Mouse (Mus musculus) MEL (cell line): ENCODE data around the gene Mob2. TPM values are rescaled to one million over a fixed set of nuclear protein-coding genes. Genes with fewer than 3 reads are reported as not detected.

ENCODE experiments used
- DNase-seq: peaks from one replicate; pipeline ENCODE4 v3.0.0; 2011; ENCODE audit warnings: low read depth, low spot score
- H3K27ac ChIP-seq: 2 replicates; pipeline ENCODE4 v1.5.1; 2012; ENCODE audit warnings: low read depth, mild to moderate bottlenecking, control low read depth, low read length, moderate library complexity; ENCODE audit not compliant: control insufficient read depth
- H3K27me3 ChIP-seq, 2 experiments: fragments of 150-350 bp in 1 of 2; sonication (generic) in 1 of 2; 2 replicates each; pipeline ENCODE4 v1.6.1; 2012; ENCODE audit warnings: low read length in 2 of 2, mild to moderate bottlenecking in 2 of 2, improper control_type of control experiment in 1 of 2, moderate library complexity in 1 of 2; ENCODE audit not compliant: insufficient read depth in 2 of 2, control insufficient read depth in 1 of 2
- H3K36me3 ChIP-seq, 2 experiments: 2 replicates each; pipeline ENCODE4 v1.6.1; 2012 to 2014; ENCODE audit warnings: low read length in 2 of 2, improper control_type of control experiment in 1 of 2, inconsistent platforms in 1 of 2, mild to moderate bottlenecking in 1 of 2; ENCODE audit not compliant: insufficient read depth in 2 of 2, control insufficient read depth in 1 of 2
- H3K4me1 ChIP-seq, 2 experiments: fragments of 150-350 bp in 1 of 2; sonication (generic) in 1 of 2; 2 replicates each; pipeline ENCODE4 v1.6.1; 2012; ENCODE audit warnings: low read length in 2 of 2, improper control_type of control experiment in 1 of 2, mild to moderate bottlenecking in 1 of 2; ENCODE audit not compliant: insufficient read depth in 2 of 2, control insufficient read depth in 1 of 2
- H3K4me3 ChIP-seq, 2 experiments: fragments of 150-350 bp in 1 of 2; sonication (generic) in 1 of 2; 2 replicates each; pipeline ENCODE4 v1.5.1; 2012; ENCODE audit warnings: low read depth in 2 of 2, low read length in 2 of 2, mild to moderate bottlenecking in 2 of 2, moderate library complexity in 2 of 2, control low read depth in 1 of 2, improper control_type of control experiment in 1 of 2; ENCODE audit not compliant: control insufficient read depth in 1 of 2, insufficient read depth in 1 of 2
- H3K79me2 ChIP-seq: 2 replicates; pipeline ENCODE4 v1.6.1; 2012; ENCODE audit warnings: mild to moderate bottlenecking, low read length, moderate library complexity; ENCODE audit not compliant: control insufficient read depth, poor library complexity, insufficient read depth
- H3K9ac ChIP-seq: 2 replicates; pipeline ENCODE4 v1.6.1; 2012; ENCODE audit warnings: low read depth, mild to moderate bottlenecking, control low read depth, low read length, moderate library complexity; ENCODE audit not compliant: control insufficient read depth, poor library complexity, severe bottlenecking
- H3K9me3 ChIP-seq: fragments of 150-350 bp; sonication (generic); replicated peaks from 2 replicates; pipeline ENCODE4 v1.6.1; 2012; ENCODE audit warnings: mild to moderate bottlenecking, low read length, improper control_type of control experiment, moderate library complexity; ENCODE audit not compliant: insufficient read depth
- BHLHE40 ChIP-seq: IDR thresholded peaks from 2 replicates; pipeline ENCODE4 v1.6.1; 2012; ENCODE audit warnings: low read depth, mild to moderate bottlenecking, inconsistent platforms, low read length, improper control_type of control experiment, borderline replicate concordance
- CTCF ChIP-seq, 3 experiments: IDR thresholded peaks in 2 of 3; conservative IDR thresholded peaks in 1 of 3; 2 replicates each; pipeline ENCODE4 v1.5.1; 2011 to 2012; ENCODE audit warnings: low read length in 3 of 3, low read depth in 2 of 3, mild to moderate bottlenecking in 2 of 3, improper control_type of control experiment in 1 of 3, inconsistent platforms in 1 of 3, mixed read lengths in 1 of 3, moderate library complexity in 1 of 3; ENCODE audit not compliant: control insufficient read depth in 1 of 3, insufficient read depth in 1 of 3, poor library complexity in 1 of 3, severe bottlenecking in 1 of 3
- EP300 ChIP-seq, 2 experiments: IDR thresholded peaks; 2 replicates each; pipeline ENCODE4 v1.6.1; 2011; ENCODE audit warnings: improper control_type of control experiment in 2 of 2, low read length in 2 of 2, low read depth in 1 of 2, mild to moderate bottlenecking in 1 of 2
- ETS1 ChIP-seq: IDR thresholded peaks from 2 replicates; pipeline ENCODE4 v1.6.1; 2012; ENCODE audit warnings: low read depth, mild to moderate bottlenecking, inconsistent platforms, low read length, improper control_type of control experiment, moderate library complexity
- GATA1 ChIP-seq: IDR thresholded peaks from 2 replicates; pipeline ENCODE4 v1.6.1; 2011; ENCODE audit warnings: low read depth, low read length, improper control_type of control experiment
- JUND ChIP-seq: IDR thresholded peaks from 2 replicates; pipeline ENCODE4 v1.6.1; 2011; ENCODE audit warnings: low read depth, mild to moderate bottlenecking, improper control_type of control experiment, low read length
- MAFK ChIP-seq: IDR thresholded peaks from 2 replicates; pipeline ENCODE4 v1.6.1; 2011; ENCODE audit warnings: low read depth, mild to moderate bottlenecking, low read length, improper control_type of control experiment, borderline replicate concordance
- MAX ChIP-seq: IDR thresholded peaks from 2 replicates; pipeline ENCODE4 v1.6.1; 2011; ENCODE audit warnings: low read length, improper control_type of control experiment
- MEF2A ChIP-seq: IDR thresholded peaks from 2 replicates; pipeline ENCODE4 v1.6.1; 2014; ENCODE audit warnings: low read depth, mild to moderate bottlenecking, inconsistent platforms, low read length, improper control_type of control experiment; ENCODE audit not compliant: poor library complexity, insufficient replicate concordance, severe bottlenecking; ENCODE audit errors: extremely low read depth
- MXI1 ChIP-seq: IDR thresholded peaks from 2 replicates; pipeline ENCODE4 v1.6.1; 2011; ENCODE audit warnings: mild to moderate bottlenecking, low read depth, low read length, improper control_type of control experiment
- MYB ChIP-seq: IDR thresholded peaks from 2 replicates; pipeline ENCODE4 v1.6.1; 2011; ENCODE audit warnings: mild to moderate bottlenecking, low read depth, low read length, improper control_type of control experiment
- POLR2A ChIP-seq, 2 experiments: IDR thresholded peaks; 2 replicates each; pipeline ENCODE4 v1.6.1; 2011 to 2012; ENCODE audit warnings: low read length in 2 of 2, mild to moderate bottlenecking in 2 of 2, control low read depth in 1 of 2, improper control_type of control experiment in 1 of 2, low read depth in 1 of 2, moderate library complexity in 1 of 2; ENCODE audit not compliant: control insufficient read depth in 1 of 2, insufficient read depth in 1 of 2, poor library complexity in 1 of 2
- RAD21 ChIP-seq: IDR thresholded peaks from 2 replicates; pipeline ENCODE4 v1.6.1; 2011; ENCODE audit warnings: mild to moderate bottlenecking, low read depth, low read length, improper control_type of control experiment
- SMC3 ChIP-seq: IDR thresholded peaks from 2 replicates; pipeline ENCODE4 v1.6.1; 2011; ENCODE audit warnings: low read depth, low read length, improper control_type of control experiment
- TCF12 ChIP-seq: IDR thresholded peaks from 2 replicates; pipeline ENCODE4 v1.6.1; 2014; ENCODE audit warnings: low read depth, mild to moderate bottlenecking, inconsistent platforms, low read length, improper control_type of control experiment, moderate library complexity
- USF1 ChIP-seq: IDR thresholded peaks from 2 replicates; pipeline ENCODE4 v1.6.1; 2014; ENCODE audit warnings: low read depth, mild to moderate bottlenecking, inconsistent platforms, low read length, improper control_type of control experiment, moderate library complexity
- ZC3H11A ChIP-seq: IDR thresholded peaks from 2 replicates; pipeline ENCODE4 v1.6.1; 2012; ENCODE audit warnings: low read depth, mild to moderate bottlenecking, inconsistent platforms, low read length, improper control_type of control experiment
- ZMIZ1 ChIP-seq: IDR thresholded peaks from 2 replicates; pipeline ENCODE4 v1.6.1; 2012; ENCODE audit warnings: low read depth, mild to moderate bottlenecking, inconsistent platforms, low read length, improper control_type of control experiment, moderate library complexity
- ZNF384 ChIP-seq: IDR thresholded peaks from 2 replicates; pipeline ENCODE4 v1.6.1; 2012; ENCODE audit warnings: low read depth, mild to moderate bottlenecking, inconsistent platforms, low read length, improper control_type of control experiment
- polyA plus RNA-seq, 2 experiments: library from polyadenylated mRNA; stranded (reverse) in 1 of 2; unstranded in 1 of 2; fragments of >175 nt in 1 of 2; fragments of >200 nt in 1 of 2; gene quantifications; 2 replicates each; pipeline versions ENCODE4 v1.2.1 to v1.2.4; 2012; ENCODE audit warnings: low replicate concordance in 2 of 2, low read depth in 1 of 2; ENCODE audit not compliant: insufficient read length in 2 of 2, insufficient read depth in 1 of 2, missing spikeins in 1 of 2
- total RNA-seq: library from RNA; depleted of rRNA; stranded (reverse); fragments of 300-350 nt; gene quantifications from 2 replicates; pipeline ENCODE4 v1.2.3, GENCODE M21; 2012

The Mob2 gene
- total and polyA plus RNA-seq, 3 experiments = 33.6 to 45.2 TPM; not detected in 1

- Histone ChIP-seq H3K4me3 (no peak overlapping the region), H3K36me3 (peaks cover 0 to 9% of the 10 kb centered on the region in 2 experiments; a peak in 2 of 4 replicates), H3K9ac (no peak overlapping the region), H3K9me3 (no peaks in the 10 kb centered on the region), H3K27ac (no peak overlapping the region), H3K79me2 (no peaks in the 10 kb centered on the region), H3K27me3 (peaks cover 5 to 15% of the 10 kb centered on the region in 2 experiments), H3K4me1 (peaks cover 11 to 28% of the 10 kb centered on the region in 2 experiments)
- TF ChIP-seq SMC3 = no peak
- TF ChIP-seq MAX = no peak
- TF ChIP-seq BHLHE40 = no peak
- no peak for TF ChIP-seq JUND
- TF ChIP-seq MYB = no peak
- DNase-seq = no peak
These were observed 31.0 kb upstream of the Mob2 start for GRCm38 (mm10) chr7:142091848-142092247.

- no peak for DNase-seq
- Histone ChIP-seq H3K4me3 (no peak overlapping the region), H3K9me3 (no peaks in the 10 kb centered on the region), H3K36me3 (peaks cover 0 to 23% of the 10 kb centered on the region in 2 experiments; a peak in 2 of 4 replicates), H3K9ac (no peak overlapping the region), H3K4me1 (peaks cover 27 to 38% of the 10 kb centered on the region in 2 experiments), H3K79me2 (no peaks in the 10 kb centered on the region), H3K27me3 (peaks cover 5 to 11% of the 10 kb centered on the region in 2 experiments)
- TF ChIP-seq MAX (no peak), ZMIZ1 (no peak), MYB (no peak), SMC3 (no peak), BHLHE40 (no peak), RAD21 (no peak), MEF2A (no peak), EP300 (IDR thresholded peaks at IDR 0.05; ENCODE audit: low read depth in 1 of 2, low read length in 2 of 2) (no peak), ETS1 (no peak), CTCF (IDR thresholded peaks at IDR 0.05 in 2 of 3, conservative IDR thresholded peaks at IDR 0.05 in 1 of 3; ENCODE audit: control insufficient read depth in 1 of 3, insufficient read depth in 1 of 3, low read depth in 2 of 3, low read length in 3 of 3, poor library complexity in 1 of 3, severe bottlenecking in 1 of 3) (no peak), GATA1 (no peak), ZNF384 (no peak), USF1 (no peak), MXI1 (no peak), ZC3H11A (no peak), POLR2A (IDR thresholded peaks at IDR 0.05; ENCODE audit: control insufficient read depth in 1 of 2, insufficient read depth in 1 of 2, low read depth in 1 of 2, low read length in 2 of 2, poor library complexity in 1 of 2) (no peak), TCF12 (no peak), MAFK (no peak)
- TF ChIP-seq, all 39 proteins: peak for 0
- H3K27ac ChIP-seq = no peak overlapping the region
These were observed 29.0 kb upstream of the Mob2 start for GRCm38 (mm10) chr7:142089648-142090447.
